Mouse (Mus musculus) CH12.LX (cell line): ENCODE data around the gene Olfr95. TPM values are rescaled to one million over a fixed set of nuclear protein-coding genes. Genes with fewer than 3 reads are reported as not detected.

Experiments
- DNase-seq: peaks from one replicate; pipeline ENCODE4 v3.0.0-alpha.2; 2013; ENCODE audit errors: extremely low read depth
- H3K27ac ChIP-seq: 2 replicates; pipeline ENCODE4 v1.5.1; 2012; ENCODE audit warnings: low read depth, mild to moderate bottlenecking, control low read depth, moderate library complexity; ENCODE audit not compliant: insufficient read depth
- H3K27me3 ChIP-seq: replicated peaks from 2 replicates; pipeline ENCODE3; 2012; ENCODE audit warnings: inconsistent platforms
- H3K36me3 ChIP-seq, 2 experiments: replicated peaks in 1 of 2; 2 replicates each; pipeline versions ENCODE3 to v1.6.1; 2012; ENCODE audit warnings: inconsistent platforms in 1 of 2, low read length in 1 of 2, mild to moderate bottlenecking in 1 of 2, mixed read lengths in 1 of 2, moderate library complexity in 1 of 2; ENCODE audit not compliant: control insufficient read depth in 1 of 2, insufficient read depth in 1 of 2
- H3K4me1 ChIP-seq, 2 experiments: 2 replicates each; pipeline ENCODE4 v1.6.1; 2012; ENCODE audit warnings: inconsistent platforms in 1 of 2, moderate library complexity in 1 of 2; ENCODE audit not compliant: insufficient read depth in 2 of 2, control insufficient read depth in 1 of 2
- H3K4me2 ChIP-seq: 2 replicates; pipeline ENCODE4 v1.6.1; 2012; ENCODE audit warnings: low read depth, mild to moderate bottlenecking, control low read depth; ENCODE audit not compliant: poor library complexity, insufficient read depth, severe bottlenecking
- H3K4me3 ChIP-seq, 3 experiments: fragments of 150-350 bp in 1 of 3; sonication (generic) in 1 of 3; replicated peaks in 1 of 3; 2 replicates each; pipeline versions ENCODE3 to v1.5.1; 2011 to 2012; ENCODE audit warnings: low read depth in 2 of 3, low read length in 2 of 3, mild to moderate bottlenecking in 2 of 3, moderate library complexity in 2 of 3, control low read depth in 1 of 3, improper control_type of control experiment in 1 of 3, inconsistent platforms in 1 of 3, mixed read lengths in 1 of 3; ENCODE audit not compliant: poor library complexity in 1 of 3
- H3K79me2 ChIP-seq: replicated peaks from 2 replicates; pipeline ENCODE4 v1.6.1; 2012; ENCODE audit warnings: mild to moderate bottlenecking, moderate library complexity; ENCODE audit not compliant: control insufficient read depth, poor library complexity, insufficient read depth, severe bottlenecking; ENCODE audit errors: extremely low read depth
- H3K9ac ChIP-seq: 2 replicates; pipeline ENCODE4 v1.6.1; 2012; ENCODE audit warnings: low read depth, mild to moderate bottlenecking, control low read depth, moderate library complexity; ENCODE audit not compliant: insufficient read depth
- H3K9me3 ChIP-seq: replicated peaks from 2 replicates; pipeline ENCODE3; 2012; ENCODE audit warnings: low read length, inconsistent platforms, mixed read lengths
- CHD1 ChIP-seq: IDR thresholded peaks from 2 replicates; pipeline ENCODE4 v1.6.1; 2012; ENCODE audit warnings: low read depth, low read length, improper control_type of control experiment, inconsistent platforms
- CHD2 ChIP-seq: IDR thresholded peaks from 2 replicates; pipeline ENCODE4 v1.6.1; 2011; ENCODE audit warnings: low read length, improper control_type of control experiment
- CTCF ChIP-seq, 2 experiments: IDR thresholded peaks in 1 of 2; conservative IDR thresholded peaks in 1 of 2; 2 replicates each; pipeline ENCODE4 v1.5.1; 2011 to 2012; ENCODE audit warnings: low read depth in 2 of 2, low read length in 2 of 2, improper control_type of control experiment in 1 of 2, inconsistent platforms in 1 of 2, mild to moderate bottlenecking in 1 of 2, moderate library complexity in 1 of 2
- ETS1 ChIP-seq: conservative IDR thresholded peaks from 2 replicates; pipeline ENCODE4 v1.6.1; 2012; ENCODE audit warnings: low read depth, mild to moderate bottlenecking, inconsistent platforms, low read length, improper control_type of control experiment, moderate library complexity
- HCFC1 ChIP-seq: IDR thresholded peaks from 2 replicates; pipeline ENCODE4 v1.6.1; 2012; ENCODE audit warnings: low read depth, mild to moderate bottlenecking, inconsistent platforms, low read length, improper control_type of control experiment
- JUND ChIP-seq: conservative IDR thresholded peaks from 2 replicates; pipeline ENCODE4 v1.6.1; 2011; ENCODE audit warnings: low read depth, low read length, improper control_type of control experiment
- MAFK ChIP-seq: IDR thresholded peaks from 2 replicates; pipeline ENCODE4 v1.6.1; 2011; ENCODE audit warnings: low read length, improper control_type of control experiment; ENCODE audit not compliant: insufficient replicate concordance
- MAX ChIP-seq: IDR thresholded peaks from 2 replicates; pipeline ENCODE4 v1.6.1; 2011; ENCODE audit warnings: low read length, improper control_type of control experiment
- MAZ ChIP-seq: IDR thresholded peaks from 2 replicates; pipeline ENCODE4 v1.6.1; 2012; ENCODE audit warnings: low read depth, mild to moderate bottlenecking, inconsistent platforms, low read length, improper control_type of control experiment, moderate library complexity
- MEF2A ChIP-seq: IDR thresholded peaks from 2 replicates; pipeline ENCODE4 v1.6.1; 2014; ENCODE audit warnings: low read depth, mild to moderate bottlenecking, inconsistent platforms, low read length, improper control_type of control experiment, borderline replicate concordance
- MYC ChIP-seq: IDR thresholded peaks from 2 replicates; pipeline ENCODE4 v1.6.1; 2011; ENCODE audit warnings: low read depth, mild to moderate bottlenecking, improper control_type of control experiment, low read length
- NELFE ChIP-seq: IDR thresholded peaks from 2 replicates; pipeline ENCODE4 v1.6.1; 2011; ENCODE audit warnings: low read depth, low read length, improper control_type of control experiment
- NRF1 ChIP-seq: IDR thresholded peaks from 2 replicates; pipeline ENCODE4 v1.6.1; 2014; ENCODE audit warnings: low read depth, mild to moderate bottlenecking, inconsistent platforms, low read length, improper control_type of control experiment, moderate library complexity
- PAX5 ChIP-seq: IDR thresholded peaks from 2 replicates; pipeline ENCODE4 v1.6.1; 2012; ENCODE audit warnings: low read length, inconsistent platforms, mixed read lengths
- POLR2A ChIP-seq: IDR thresholded peaks from 2 replicates; pipeline ENCODE4 v1.6.1; 2011; ENCODE audit warnings: low read depth, mild to moderate bottlenecking, improper control_type of control experiment, low read length
- POLR2AphosphoS2 ChIP-seq: IDR thresholded peaks from 2 replicates; pipeline ENCODE4 v1.6.1; 2011; ENCODE audit warnings: low read depth, low read length, improper control_type of control experiment
- RAD21 ChIP-seq: IDR thresholded peaks from 2 replicates; pipeline ENCODE4 v1.6.1; 2011; ENCODE audit warnings: low read depth, mild to moderate bottlenecking, low read length, improper control_type of control experiment, moderate library complexity
- SMC3 ChIP-seq: IDR thresholded peaks from 2 replicates; pipeline ENCODE4 v1.6.1; 2011; ENCODE audit warnings: low read depth, low read length, improper control_type of control experiment
- TCF12 ChIP-seq: IDR thresholded peaks from 2 replicates; pipeline ENCODE4 v1.6.1; 2014; ENCODE audit warnings: low read depth, mild to moderate bottlenecking, inconsistent platforms, low read length, improper control_type of control experiment
- ZC3H11A ChIP-seq: IDR thresholded peaks from 2 replicates; pipeline ENCODE4 v1.6.1; 2012; ENCODE audit warnings: low read depth, mild to moderate bottlenecking, inconsistent platforms, low read length, improper control_type of control experiment
- ZMIZ1 ChIP-seq: IDR thresholded peaks from 2 replicates; pipeline ENCODE4 v1.6.1; 2012; ENCODE audit warnings: low read depth, mild to moderate bottlenecking, inconsistent platforms, low read length, improper control_type of control experiment
- ZNF384 ChIP-seq: IDR thresholded peaks from 2 replicates; pipeline ENCODE4 v1.6.1; 2012; ENCODE audit warnings: low read depth, low read length, improper control_type of control experiment, inconsistent platforms
- dilution Hi-C: fragments of 300-500 bp; cut with MboI; formaldehyde crosslinking; loops from 2 replicates; pipeline ENCODE4 v1.14.3; 2020; ENCODE audit warnings: low sequenced_read_pairs; ENCODE audit not compliant: extremely low pct_unique_long_range_greater_than_20kb, extremely low pct_ligation_motif_present
- in situ Hi-C: fragments of 300-500 bp; cut with MboI; formaldehyde crosslinking; loops from 3 replicates; pipeline ENCODE4 v1.14.3; 2019; ENCODE audit warnings: low sequenced_read_pairs, low pct_ligation_motif_present, low pct_unique_long_range_greater_than_20kb, mixed read lengths
- polyA plus RNA-seq: library from polyadenylated mRNA; unstranded; fragments of >175 nt; gene quantifications from 2 replicates; pipeline ENCODE4 v1.2.1, GENCODE M21; 2012; ENCODE audit warnings: low read depth; ENCODE audit not compliant: insufficient read length
- total RNA-seq, 2 experiments: library from RNA; depleted of rRNA; stranded (reverse); fragments of 300-350 nt in 1 of 2; fragments of >200 nt in 1 of 2; gene quantifications; 2 replicates each; pipeline ENCODE4 v1.2.3; 2012 to 2014

Gene Olfr95
- total and polyA plus RNA-seq, 3 experiments, result not detected

- in situ Hi-C loops (loop anchor here (5.0 to 10.0 kb wide), 2 partner anchors 127 to 289 kb away; no protein-coding TSS in a partner anchor), dilution Hi-C loops (no loop called here)
- Histone ChIP-seq H3K9ac (no peak overlapping the region), H3K4me3 (no peak overlapping the region), H3K36me3 (no peaks in the 10 kb centered on the region), H3K4me1 (no peaks in the 10 kb centered on the region), H3K27ac (no peak overlapping the region), H3K79me2 (no peaks in the 10 kb centered on the region), H3K9me3 (no peaks in the 10 kb centered on the region)
- no peak for DNase-seq
- peak in 1 of 2 experiments; percentile 12; a peak in 1 of 4 replicates for TF ChIP-seq CTCF (conservative IDR thresholded peaks at IDR 0.05 in 1 of 2, IDR thresholded peaks at IDR 0.05 in 1 of 2; ENCODE audit: low read depth in 2 of 2, low read length in 2 of 2)
- no peak for TF ChIP-seq HCFC1
- TF ChIP-seq, all 38 proteins: peak for 1
- Histone ChIP-seq H3K4me2 (no peak overlapping the region), H3K27me3 (peaks cover 15% of the 10 kb centered on the region)
Measured at GRCm38 (mm10) chr17:37203917-37204236, 9.0 kb downstream of the Olfr95 start.

GRCm38 (mm10) chr17:37203206-37203916 is 9.6 kb downstream of the Olfr95 start:
- Histone ChIP-seq H3K4me3 (no peak overlapping the region), H3K4me2 (no peak overlapping the region), H3K79me2 (no peaks in the 10 kb centered on the region), H3K9ac (no peak overlapping the region), H3K4me1 (no peaks in the 10 kb centered on the region), H3K27ac (no peak overlapping the region), H3K27me3 (peaks cover 10% of the 10 kb centered on the region), H3K9me3 (no peaks in the 10 kb centered on the region), H3K36me3 (no peaks in the 10 kb centered on the region)
- dilution Hi-C loops, result no loop called here
- DNase-seq, result peak; percentile 83
- TF ChIP-seq RAD21, result peak; percentile 99
- peak; percentile 94 to 100 for TF ChIP-seq CTCF (conservative IDR thresholded peaks at IDR 0.05 in 1 of 2, IDR thresholded peaks at IDR 0.05 in 1 of 2; ENCODE audit: low read depth in 2 of 2, low read length in 2 of 2)
- peak; percentile 87 for TF ChIP-seq ZC3H11A
- no peak; the same call in 1 of the 2 replicates for TF ChIP-seq MYC
- peak; percentile 28; the same call in 1 of the 2 replicates for TF ChIP-seq MEF2A
- TF ChIP-seq NRF1, result 0 out of 2 replicates have a peak, but pooled peaks have one; percentile 37
- TF ChIP-seq NELFE, result peak; percentile 91; the same call in 1 of the 2 replicates
- peak; percentile 99 for TF ChIP-seq SMC3
- no peak for TF ChIP-seq PAX5
- in situ Hi-C loops, result loop anchor here (5.0 to 10.0 kb wide), 2 partner anchors 126 to 289 kb away; no protein-coding TSS in a partner anchor

- H3K9ac ChIP-seq, result no peak within 1 kb of the TSS
Measured at GRCm38 (mm10) chr17:37200894-37201293, 12.0 kb downstream of the Olfr95 start, which contains the start of gene Olfr94. Gene Olfr94, minus strand, starts transcription at chr17:37200994.

More at GRCm38 (mm10) chr17:37200894-37201293, 12.0 kb downstream of the Olfr95 start, which contains the start of gene Olfr94:
- H3K4me1 ChIP-seq, result no peaks in the 10 kb centered on the region
- H3K36me3 ChIP-seq, result no peaks in the 10 kb centered on the region
- H3K4me3 ChIP-seq, result no peak within 1 kb of the TSS
- H3K9me3 ChIP-seq, result peaks cover 4% of the 10 kb centered on the region
- peaks cover 4% of the 10 kb centered on the region for H3K27me3 ChIP-seq
- dilution Hi-C loops (no loop called here), in situ Hi-C loops (loop anchor here (5.0 to 10.0 kb wide), 2 partner anchors 124 to 286 kb away; no protein-coding TSS in a partner anchor)
- DNase-seq, result no peak
- H3K79me2 ChIP-seq, result no peaks in the 10 kb centered on the region
- H3K27ac ChIP-seq, result no peak within 1 kb of the TSS
- no peak for TF ChIP-seq ZC3H11A
- no peak for TF ChIP-seq MAFK
- no peak for TF ChIP-seq ETS1
- TF ChIP-seq ZMIZ1, result no peak
- TF ChIP-seq SMC3, result no peak
- TF ChIP-seq ZNF384, result no peak
- no peak for TF ChIP-seq POLR2A
- TF ChIP-seq NRF1, result no peak
- TF ChIP-seq MYC, result no peak
- TF ChIP-seq CHD1, result no peak
- TF ChIP-seq CHD2, result no peak
- no peak for TF ChIP-seq MAX
- TF ChIP-seq POLR2AphosphoS2, result no peak
- TF ChIP-seq JUND, result no peak
- no peak for TF ChIP-seq TCF12
- no peak for TF ChIP-seq MAZ
- no peak within 1 kb of the TSS for H3K4me2 ChIP-seq
